In genomic region chrX:71051361-71052114, GRCm38 (mm10) we compare ENCODE assay signal across 9 mouse cellular contexts. TPM values are rescaled to one million over a fixed set of nuclear protein-coding genes. Genes with fewer than 3 reads are reported as not detected.
DNase-seq lines count a peak whose midpoint lies in the region; ATAC-seq and TF ChIP-seq lines count a peak whose summit lies in the region.
"Had no signal": no experiment of that assay in that cellular context is flagged by ENCODE, and none has a peak within 500 bp of the region (broad histone marks: within the 10 kb centered on the region; RNA-seq: fewer than 3 reads in every experiment).

No protein-coding gene starts in this region.

- no peak for DNase-seq in lung, postnatal 25 days (ENCODE audit: low spot score)
- DNase-seq in cerebellum, postnatal 36 days = peak; percentile 32 to 41
- peak; percentile 29 to 55 for DNase-seq in heart, adult 2 months
- DNase-seq in liver, embryonic 14.5 days (ENCODE audit: low read depth in 3 of 3, low spot score in 3 of 3) = no peak
- DNase-seq in retina, postnatal 7 days (ENCODE audit: low read depth, low spot score) = peak; percentile 60
- no peak for DNase-seq in T-cell, adult 2 months (ENCODE audit: low spot score)

- no peaks in the 10 kb centered on the region for H3K36me3 ChIP-seq in lung, embryonic 15.5 days
- no peaks in the 10 kb centered on the region for H3K36me3 ChIP-seq in heart, adult 2 months (ENCODE audit: control insufficient read depth, insufficient read depth, low read length)
- H3K36me3 ChIP-seq in kidney, embryonic 15.5 days = no peaks in the 10 kb centered on the region
- H3K36me3 ChIP-seq in liver, embryonic 14.5 days (replicated peaks; ENCODE audit: control insufficient read depth, insufficient read depth, low read depth) = no peaks in the 10 kb centered on the region
- H3K36me3 ChIP-seq: G1E had no signal

- 13% methylated on average over 26 of the region's 30 CpGs for WGBS in lung, embryonic 15.5 days
- WGBS in heart, adult 2 months = 16% methylated on average over 30 of the region's 30 CpGs
- 25% methylated on average over 30 of the region's 30 CpGs for WGBS in kidney, embryonic 15.5 days
- 24% methylated on average over 30 of the region's 30 CpGs for WGBS in liver, embryonic 14.5 days (ENCODE audit: insufficient replicate concordance)

- no peak for TF ChIP-seq EP300 in heart, adult 2 months (IDR thresholded peaks at IDR 0.05; ENCODE audit: insufficient read depth, low read depth, low read length)
- no peak for TF ChIP-seq EP300 in liver, embryonic 14.5 days (IDR thresholded peaks at IDR 0.05; ENCODE audit: low read depth)

- intact Hi-C loops in heart, adult 2 months (cut with DNase I) = loop anchor here (2.0 to 10.0 kb wide), 9 partner anchors 36 to 469 kb away; no protein-coding TSS in a partner anchor

- peak; percentile 41; the same call in 1 of the 2 replicates for ATAC-seq in lung, embryonic 15.5 days (ENCODE audit: borderline replicate concordance, extremely low read depth, low FRiP score, low TSS enrichment)
- peak; percentile 61 for ATAC-seq in kidney, embryonic 15.5 days (replicated peaks; ENCODE audit: low FRiP score)
- no peak for ATAC-seq in liver, embryonic 14.5 days (ENCODE audit: insufficient read depth)

- TF ChIP-seq POLR2A in heart, adult 2 months (IDR thresholded peaks at IDR 0.05; ENCODE audit: insufficient read depth, low read depth, low read length) = no peak

- TF ChIP-seq CTCF in heart, adult 2 months (IDR thresholded peaks at IDR 0.05) = no peak
- no peak for TF ChIP-seq CTCF in liver, embryonic 14.5 days (IDR thresholded peaks at IDR 0.05; ENCODE audit: low read depth)

- no peaks in the 10 kb centered on the region for H3K79me2 ChIP-seq in heart, adult 2 months (replicated peaks; ENCODE audit: control insufficient read depth, insufficient read depth, low read length)

- H3K4me3 ChIP-seq in lung, embryonic 15.5 days = peak overlapping the region; percentile 51
- H3K4me3 ChIP-seq in heart, adult 2 months = peak overlapping the region; percentile 60
- H3K4me3 ChIP-seq in kidney, embryonic 15.5 days (replicated peaks) = peak overlapping the region; percentile 54
- peak overlapping the region; percentile 17 to 23 for H3K4me3 ChIP-seq in liver, embryonic 14.5 days (ENCODE audit: insufficient read depth in 1 of 2, low read depth in 2 of 2, low read length in 2 of 2)

- H3K27me3 ChIP-seq in lung, embryonic 15.5 days = peaks cover 10% of the 10 kb centered on the region; the same call in 1 of the 2 replicates
- H3K27me3 ChIP-seq in heart, adult 2 months (ENCODE audit: control insufficient read depth, insufficient read depth, low read length) = no peaks in the 10 kb centered on the region
- peaks cover 61% of the 10 kb centered on the region for H3K27me3 ChIP-seq in kidney, embryonic 15.5 days
- H3K27me3 ChIP-seq in liver, embryonic 14.5 days (ENCODE audit: control insufficient read depth, insufficient read depth, low read length) = peaks cover 30% of the 10 kb centered on the region

- H3K27ac ChIP-seq in lung, embryonic 15.5 days = 0 out of 2 replicates have a peak overlapping the region, but pooled peaks have one; percentile 24
- H3K27ac ChIP-seq in heart, adult 2 months = peak overlapping the region; percentile 75
- no peak overlapping the region for H3K27ac ChIP-seq in kidney, embryonic 15.5 days
- H3K27ac ChIP-seq in liver, embryonic 14.5 days = no peak overlapping the region

- no peaks in the 10 kb centered on the region for H3K4me1 ChIP-seq in lung, embryonic 15.5 days
- H3K4me1 ChIP-seq in heart, adult 2 months (ENCODE audit: control insufficient read depth, insufficient read depth, low read length) = peaks cover 5% of the 10 kb centered on the region
- peaks cover 14% of the 10 kb centered on the region; the same call in 1 of the 2 replicates for H3K4me1 ChIP-seq in kidney, embryonic 15.5 days
- H3K4me1 ChIP-seq in liver, embryonic 14.5 days (replicated peaks; ENCODE audit: control insufficient read depth in 2 of 2, insufficient read depth in 2 of 2, low read length in 1 of 2) = no peaks in the 10 kb centered on the region; a peak in 1 of 4 replicates

- no peaks in the 10 kb centered on the region for H3K9me3 ChIP-seq in lung, embryonic 15.5 days
- no peaks in the 10 kb centered on the region for H3K9me3 ChIP-seq in kidney, embryonic 15.5 days (replicated peaks)
- no peaks in the 10 kb centered on the region for H3K9me3 ChIP-seq in liver, embryonic 14.5 days (ENCODE audit: control insufficient read depth, low read length)
- H3K9me3 ChIP-seq: G1E had no signal

- peak overlapping the region; percentile 73 for H3K4me2 ChIP-seq in lung, embryonic 15.5 days
- H3K4me2 ChIP-seq in kidney, embryonic 15.5 days = peak overlapping the region; percentile 77
- H3K4me2 ChIP-seq in liver, embryonic 14.5 days (ENCODE audit: low read depth) = peak overlapping the region; percentile 47

- H3K9ac ChIP-seq in lung, embryonic 15.5 days = peak overlapping the region; percentile 38
- H3K9ac ChIP-seq in heart, adult 2 months (ENCODE audit: low read depth, low read length) = peak overlapping the region; percentile 82
- peak overlapping the region; percentile 58 for H3K9ac ChIP-seq in kidney, embryonic 15.5 days
- H3K9ac ChIP-seq in liver, embryonic 14.5 days (replicated peaks) = no peak overlapping the region

RNA-seq across cellular contexts. Expression of gene Mamld1, which starts 1.5 kb away (rescaled TPM):
- 2.8 and 2.9 TPM in 2 replicates for polyA plus RNA-seq in lung, embryonic 15.5 days (2015; fragmentation: Nextera tagmentation; extraction: Ambion mirVana)
- total RNA-seq in heart, adult 2 months (2021) = 1 to 10 TPM; 5.7 to 7.0 TPM
- polyA plus RNA-seq in heart, adult 2 months (2012; rRNA removed) = 4.3 and 4.5 TPM in 2 replicates
- polyA plus RNA-seq in kidney, embryonic 15.5 days (2015; fragmentation: Nextera tagmentation; extraction: Ambion mirVana) = 2.1 and 2.8 TPM in 2 replicates
- polyA plus RNA-seq in liver, embryonic 14.5 days (2012; rRNA removed) = 0.19 and 0.25 TPM in 2 replicates
- polyA plus RNA-seq in liver, embryonic 14.5 days (2014; fragmentation: Nextera tagmentation; extraction: Ambion mirVana) = 0.20 TPM in 2 replicates
- total RNA-seq: G1E had no signal
- polyA plus RNA-seq: G1E had no signal

Comparison
In these comparisons a context has a peak if more than half of its experiments do, and no peak if none do; other contexts are left out.
1. H3K27ac ChIP-seq: peak in lung, embryonic 15.5 days (single experiment) and heart, adult 2 months (single experiment); none in kidney, embryonic 15.5 days (single experiment) and liver, embryonic 14.5 days (single experiment).
2. DNase-seq: peak in cerebellum, postnatal 36 days (2 of 2), heart, adult 2 months (2 of 2) and retina, postnatal 7 days (single experiment); none in lung, postnatal 25 days (single experiment), liver, embryonic 14.5 days (0 of 3) and T-cell, adult 2 months (single experiment).
3. Peak in every context shown above with its lines, with median percentiles within 50 percentile points of each other: H3K4me2 ChIP-seq and H3K4me3 ChIP-seq.